Mouse (Mus musculus): ENCODE measurements at regions not wholly inside any gene's neighbourhood (a gene's known extent, or its start where the extent isn't known, plus 50 kb on each side); places are given as distances from the start of the nearest gene placed in this dataset.
"Not testable (repeated sequence)": the region's sequence is repeated elsewhere in the genome, so short reads cannot be mapped to it uniquely, and the experiment has no call there.

DNA sequence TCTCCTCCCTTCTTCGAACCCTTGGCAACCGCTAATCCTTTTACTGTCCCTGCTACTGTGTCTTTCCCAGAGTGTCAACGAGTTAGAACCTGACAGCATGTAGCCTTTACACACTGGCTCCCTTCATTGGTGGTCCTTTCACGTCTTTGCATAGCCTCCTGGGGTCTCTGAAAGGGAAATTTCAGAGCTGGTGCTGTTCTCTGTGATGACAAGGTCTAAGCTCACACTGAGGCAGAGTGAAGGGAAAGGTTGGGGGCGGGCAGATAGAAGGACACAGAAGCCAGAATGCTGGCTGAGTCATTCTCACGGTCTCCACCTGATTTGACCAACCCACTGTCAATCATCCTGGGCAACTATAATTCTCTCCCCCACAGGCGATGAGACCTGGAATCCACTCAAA is 78.2 kb downstream of the Cd2 start:
- TF ChIP-seq POLR2A (IDR thresholded peaks at IDR 0.05; ENCODE audit: control insufficient read depth, extremely low read depth, insufficient read depth, low read length, poor library complexity) (no peak), CTCF (IDR thresholded peaks at IDR 0.05; ENCODE audit: borderline replicate concordance, control insufficient read depth, extremely low read depth, insufficient read depth, low read length, poor library complexity) (no peak)
- Histone ChIP-seq H3K4me1 (replicated peaks; ENCODE audit: control insufficient read depth, insufficient read depth, low read length) (peaks cover 18% of the 10 kb centered on the region), H3K36me3 (ENCODE audit: control insufficient read depth, insufficient read depth, low read length) (no peaks in the 10 kb centered on the region), H3K27me3 (ENCODE audit: control insufficient read depth, insufficient read depth, low read length) (no peaks in the 10 kb centered on the region), H3K27ac (ENCODE audit: control insufficient read depth, insufficient read depth, low read length) (no peak overlapping the region), H3K4me3 (ENCODE audit: control insufficient read depth, insufficient read depth, low read length) (no peak overlapping the region)
- DNase-seq = no peak
- 94% methylated on average over 7 of the region's 7 CpGs for WGBS

DNA sequence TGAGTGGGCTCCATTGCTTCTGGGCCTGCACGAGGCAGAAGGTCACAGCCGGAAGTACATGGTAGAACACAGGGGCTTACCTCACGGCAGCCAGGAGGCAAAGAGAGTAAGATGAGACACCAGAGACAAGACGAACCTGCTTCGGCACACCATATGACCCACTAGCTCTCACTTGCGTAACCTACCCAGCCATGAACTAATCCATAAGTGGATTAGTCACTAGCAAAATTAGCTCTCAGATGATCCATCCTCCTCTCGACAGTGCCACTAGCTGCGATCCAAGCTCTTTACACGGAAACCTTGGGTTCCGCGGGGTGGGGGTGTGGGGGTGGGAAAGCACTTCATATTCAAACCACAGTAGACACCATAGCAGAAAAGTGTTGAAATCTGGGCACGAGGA is 79.0 kb downstream of the Cd2 start:
- TF ChIP-seq POLR2A (IDR thresholded peaks at IDR 0.05; ENCODE audit: control insufficient read depth, extremely low read depth, insufficient read depth, low read length, poor library complexity) = no peak
- TF ChIP-seq CTCF (IDR thresholded peaks at IDR 0.05; ENCODE audit: borderline replicate concordance, control insufficient read depth, extremely low read depth, insufficient read depth, low read length, poor library complexity) = no peak

DNA sequence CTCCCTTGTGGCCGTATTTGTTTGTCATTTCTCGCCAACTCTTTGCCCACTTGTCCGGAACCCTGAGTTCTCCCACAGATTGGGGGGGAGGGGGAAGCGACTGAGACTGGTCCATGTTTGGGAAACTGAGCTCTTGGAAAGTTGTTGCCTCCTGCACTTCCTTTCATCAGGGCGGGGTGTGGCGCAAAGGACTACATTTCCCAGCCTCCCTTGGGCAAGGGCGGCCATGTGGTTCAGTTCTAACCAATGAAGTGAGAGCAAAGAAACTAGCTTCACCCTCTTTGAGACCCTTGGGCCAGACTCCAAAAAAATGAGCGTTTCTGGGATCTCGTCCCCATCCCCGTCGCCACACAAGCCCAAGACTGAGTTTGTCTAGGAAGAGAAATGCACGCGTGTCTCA is 81.6 kb downstream of the Cd2 start:
- not testable (repeated sequence) for H3K4me3 ChIP-seq (ENCODE audit: control insufficient read depth, insufficient read depth, low read length); H3K27me3 ChIP-seq (ENCODE audit: control insufficient read depth, insufficient read depth, low read length); H3K36me3 ChIP-seq (ENCODE audit: control insufficient read depth, insufficient read depth, low read length); H3K4me1 ChIP-seq (replicated peaks; ENCODE audit: control insufficient read depth, insufficient read depth, low read length); H3K27ac ChIP-seq (ENCODE audit: control insufficient read depth, insufficient read depth, low read length)
- 96% methylated on average over 13 of the region's 13 CpGs for WGBS
- DNase-seq = peak; percentile 41

More for the DNA sequence above, 79.0 kb downstream of the Cd2 start:
- no peaks in the 10 kb centered on the region for H3K27me3 ChIP-seq (ENCODE audit: control insufficient read depth, insufficient read depth, low read length)
- 89% methylated on average over 12 of the region's 12 CpGs for WGBS
- peaks cover 18% of the 10 kb centered on the region for H3K4me1 ChIP-seq (replicated peaks; ENCODE audit: control insufficient read depth, insufficient read depth, low read length)
- H3K36me3 ChIP-seq (ENCODE audit: control insufficient read depth, insufficient read depth, low read length) = no peaks in the 10 kb centered on the region
- H3K4me3 ChIP-seq (ENCODE audit: control insufficient read depth, insufficient read depth, low read length) = no peak overlapping the region
- DNase-seq = no peak
- H3K27ac ChIP-seq (ENCODE audit: control insufficient read depth, insufficient read depth, low read length) = no peak overlapping the region

DNA sequence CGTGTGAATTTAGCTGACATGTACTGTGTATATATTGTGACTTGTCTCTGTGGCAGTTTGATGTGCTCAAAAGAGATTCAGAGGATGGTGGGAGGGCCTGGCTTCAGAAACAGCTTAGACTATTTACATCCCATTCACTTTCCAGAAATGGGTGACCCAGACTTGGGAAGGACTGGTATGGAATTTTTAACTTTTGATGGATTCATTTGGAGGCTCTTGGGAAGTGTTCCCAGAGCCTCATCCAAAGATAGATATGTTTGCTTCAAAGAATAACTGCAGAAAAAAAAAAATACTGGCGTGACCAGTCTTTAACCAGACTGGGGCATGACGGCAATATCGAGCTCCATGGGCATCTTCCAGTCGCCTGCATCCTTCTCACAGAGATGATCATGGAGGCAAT is 84.6 kb upstream of the Ptgfrn start:
- TF ChIP-seq CTCF (IDR thresholded peaks at IDR 0.05; ENCODE audit: borderline replicate concordance, control insufficient read depth, extremely low read depth, insufficient read depth, low read length, poor library complexity) (no peak), POLR2A (IDR thresholded peaks at IDR 0.05; ENCODE audit: control insufficient read depth, extremely low read depth, insufficient read depth, low read length, poor library complexity) (no peak)
- WGBS = 92% methylated on average over 5 of the region's 5 CpGs
- Histone ChIP-seq H3K36me3 (ENCODE audit: control insufficient read depth, insufficient read depth, low read length) (no peaks in the 10 kb centered on the region), H3K27ac (ENCODE audit: control insufficient read depth, insufficient read depth, low read length) (no peak overlapping the region), H3K27me3 (ENCODE audit: control insufficient read depth, insufficient read depth, low read length) (no peaks in the 10 kb centered on the region), H3K4me1 (replicated peaks; ENCODE audit: control insufficient read depth, insufficient read depth, low read length) (no peaks in the 10 kb centered on the region), H3K4me3 (ENCODE audit: control insufficient read depth, insufficient read depth, low read length) (no peak overlapping the region)
- no peak for DNase-seq

DNA sequence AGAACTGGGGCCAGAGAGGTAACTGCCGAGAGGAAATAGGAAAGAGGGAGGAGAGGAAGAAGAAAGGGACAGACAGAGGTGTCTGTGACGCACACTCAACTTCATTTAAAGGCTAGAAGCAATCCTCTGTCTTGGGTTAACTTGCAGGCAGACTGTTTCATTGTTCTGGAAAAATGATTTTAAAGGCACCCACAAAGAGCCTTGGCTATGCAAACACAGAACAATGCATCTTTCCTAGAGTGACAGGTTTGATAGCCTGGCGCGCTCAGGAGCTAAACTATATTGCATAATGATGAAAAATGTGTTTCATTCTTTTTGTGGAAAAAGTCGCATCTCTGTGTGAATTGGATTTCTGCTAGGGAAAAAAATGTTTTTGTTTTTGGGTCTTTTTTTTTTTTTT is 84.2 kb upstream of the Ptgfrn start:
- no peak for DNase-seq
- Histone ChIP-seq H3K36me3 (ENCODE audit: control insufficient read depth, insufficient read depth, low read length) (no peaks in the 10 kb centered on the region), H3K4me3 (ENCODE audit: control insufficient read depth, insufficient read depth, low read length) (no peak overlapping the region), H3K27me3 (ENCODE audit: control insufficient read depth, insufficient read depth, low read length) (no peaks in the 10 kb centered on the region), H3K4me1 (replicated peaks; ENCODE audit: control insufficient read depth, insufficient read depth, low read length) (no peaks in the 10 kb centered on the region), H3K27ac (ENCODE audit: control insufficient read depth, insufficient read depth, low read length) (no peak overlapping the region)
- no peak for TF ChIP-seq CTCF (IDR thresholded peaks at IDR 0.05; ENCODE audit: borderline replicate concordance, control insufficient read depth, extremely low read depth, insufficient read depth, low read length, poor library complexity)
- no peak for TF ChIP-seq POLR2A (IDR thresholded peaks at IDR 0.05; ENCODE audit: control insufficient read depth, extremely low read depth, insufficient read depth, low read length, poor library complexity)
- WGBS = 85% methylated on average over 5 of the region's 5 CpGs

DNA sequence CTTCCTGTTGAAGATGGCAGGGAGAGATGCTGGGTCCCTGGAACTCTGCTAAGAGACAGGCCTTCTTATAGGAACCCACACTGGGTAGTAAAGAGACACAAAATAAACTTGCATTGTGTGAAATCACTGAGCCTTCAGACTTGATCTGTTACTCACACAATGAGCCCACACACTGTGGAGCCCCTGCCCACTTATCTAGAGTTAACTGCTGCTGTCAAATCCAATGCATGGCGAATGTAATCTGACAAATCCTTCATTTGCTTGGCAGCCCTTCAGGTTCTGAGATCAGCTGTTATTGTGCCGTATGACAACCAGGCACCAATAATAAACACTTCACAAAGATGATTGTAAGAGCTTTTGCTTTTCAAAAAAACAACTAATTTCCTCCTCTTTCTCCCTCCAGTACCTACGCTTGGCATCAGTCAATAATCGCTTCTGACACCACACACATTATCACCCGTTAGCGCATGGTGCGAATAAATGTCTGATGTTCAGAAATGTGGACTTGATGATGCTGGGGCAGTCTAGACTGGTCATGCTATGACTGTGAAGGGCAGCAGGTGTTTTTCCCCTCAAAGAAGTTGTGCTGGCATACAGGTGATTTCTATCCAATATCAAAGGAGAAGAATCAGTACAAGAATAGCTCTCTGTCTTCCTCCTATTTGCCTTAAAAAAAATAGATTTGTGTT is 81.4 kb upstream of the Ptgfrn start:
- 95% methylated on average over 7 of the region's 7 CpGs for WGBS
- H3K4me1 ChIP-seq (replicated peaks; ENCODE audit: control insufficient read depth, insufficient read depth, low read length) = no peaks in the 10 kb centered on the region
- no peak overlapping the region for H3K27ac ChIP-seq (ENCODE audit: control insufficient read depth, insufficient read depth, low read length)
- no peaks in the 10 kb centered on the region for H3K27me3 ChIP-seq (ENCODE audit: control insufficient read depth, insufficient read depth, low read length)
- no peak overlapping the region for H3K4me3 ChIP-seq (ENCODE audit: control insufficient read depth, insufficient read depth, low read length)
- no peak for DNase-seq
- no peak for TF ChIP-seq CTCF (IDR thresholded peaks at IDR 0.05; ENCODE audit: borderline replicate concordance, control insufficient read depth, extremely low read depth, insufficient read depth, low read length, poor library complexity)
- TF ChIP-seq POLR2A (IDR thresholded peaks at IDR 0.05; ENCODE audit: control insufficient read depth, extremely low read depth, insufficient read depth, low read length, poor library complexity) = no peak
- no peaks in the 10 kb centered on the region for H3K36me3 ChIP-seq (ENCODE audit: control insufficient read depth, insufficient read depth, low read length)

DNA sequence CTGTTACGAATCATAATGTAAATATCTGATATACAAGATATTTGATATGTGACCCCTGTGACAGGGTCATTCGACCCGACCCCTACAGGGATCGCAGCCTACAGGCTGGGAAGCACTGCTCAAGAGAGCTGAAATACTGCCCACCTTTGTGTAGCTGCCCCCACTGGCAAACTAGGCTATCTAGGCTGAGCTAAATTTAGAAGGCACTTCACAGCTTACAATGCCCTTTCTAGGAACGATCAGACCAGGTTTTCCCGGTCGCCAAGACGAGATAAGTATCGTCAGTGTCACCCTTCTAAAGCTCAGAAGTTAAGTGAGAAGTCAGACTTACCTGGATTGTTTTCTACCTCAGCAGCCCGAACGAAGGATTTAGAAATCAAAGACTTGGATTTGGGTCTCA is 71.9 kb upstream of the Ptgfrn start:
- DNase-seq = no peak
- TF ChIP-seq POLR2A (IDR thresholded peaks at IDR 0.05; ENCODE audit: control insufficient read depth, extremely low read depth, insufficient read depth, low read length, poor library complexity) (no peak), CTCF (IDR thresholded peaks at IDR 0.05; ENCODE audit: borderline replicate concordance, control insufficient read depth, extremely low read depth, insufficient read depth, low read length, poor library complexity) (no peak)

More for the DNA sequence above, 71.9 kb upstream of the Ptgfrn start:
- H3K4me3 ChIP-seq (ENCODE audit: control insufficient read depth, insufficient read depth, low read length) = no peak overlapping the region
- 94% methylated on average over 11 of the region's 11 CpGs for WGBS
- no peaks in the 10 kb centered on the region for H3K36me3 ChIP-seq (ENCODE audit: control insufficient read depth, insufficient read depth, low read length)
- no peaks in the 10 kb centered on the region for H3K4me1 ChIP-seq (replicated peaks; ENCODE audit: control insufficient read depth, insufficient read depth, low read length)
- H3K27ac ChIP-seq (ENCODE audit: control insufficient read depth, insufficient read depth, low read length) = no peak overlapping the region
- no peaks in the 10 kb centered on the region for H3K27me3 ChIP-seq (ENCODE audit: control insufficient read depth, insufficient read depth, low read length)
